Mouse (Mus musculus) neural tube, embryonic 11.5 days (tissue): ENCODE data around the gene Gpt2. TPM values are rescaled to one million over a fixed set of nuclear protein-coding genes. Genes with fewer than 3 reads are reported as not detected.
A peak's percentile ranks its signal among the peaks of the same experiment; 100 is the strongest.

Experiments
- ATAC-seq: fragments of 200-750 bp; cut with Nextera tagmentation; 2 replicates; pipeline ENCODE4 v1.8.0; 2017; ENCODE audit warnings: moderate number of reproducible peaks, mild to moderate bottlenecking, moderate TSS enrichment, moderate library complexity; ENCODE audit not compliant: insufficient read depth, low FRiP score, low TSS enrichment
- DNase-seq: peaks from one replicate; pipeline ENCODE4 v3.0.0-alpha.2; 2015; ENCODE audit warnings: low spot score
- H3K27ac ChIP-seq: fragments of 300-500 bp; sonication (generic); 2 replicates; pipeline ENCODE4 v1.5.1; 2014; ENCODE audit warnings: low read depth, mild to moderate bottlenecking, low read length
- H3K27me3 ChIP-seq: fragments of 300-500 bp; sonication (generic); 2 replicates; pipeline ENCODE4 v1.6.1; 2014; ENCODE audit warnings: mild to moderate bottlenecking, low read length, mixed read lengths; ENCODE audit not compliant: control insufficient read depth, insufficient read depth
- H3K36me3 ChIP-seq: fragments of 300-500 bp; sonication (generic); 2 replicates; pipeline ENCODE4 v1.6.1; 2014; ENCODE audit warnings: mild to moderate bottlenecking, low read length, moderate library complexity, mixed read lengths; ENCODE audit not compliant: control insufficient read depth, insufficient read depth
- H3K4me1 ChIP-seq: fragments of 300-500 bp; sonication (generic); 2 replicates; pipeline ENCODE4 v1.6.1; 2014; ENCODE audit warnings: low read length, mixed read lengths; ENCODE audit not compliant: control insufficient read depth, insufficient read depth
- H3K4me2 ChIP-seq: fragments of 300-500 bp; sonication (generic); 2 replicates; pipeline ENCODE4 v1.6.1; 2014; ENCODE audit warnings: low read depth, mild to moderate bottlenecking, moderate library complexity
- H3K4me3 ChIP-seq: fragments of 300-500 bp; sonication (generic); 2 replicates; pipeline ENCODE4 v1.5.1; 2014; ENCODE audit warnings: low read depth, low read length
- H3K9ac ChIP-seq: fragments of 300-500 bp; sonication (generic); 2 replicates; pipeline ENCODE4 v1.6.1; 2014; ENCODE audit warnings: mild to moderate bottlenecking, low read length
- H3K9me3 ChIP-seq: fragments of 300-500 bp; sonication (generic); 2 replicates; pipeline ENCODE4 v1.6.1; 2016; ENCODE audit warnings: low read length; ENCODE audit not compliant: control insufficient read depth
- WGBS: fragments of 180-500 bp; shearing (Covaris S2); extraction: QIAGEN DNeasy Blood & Tissue Kit; methylation state at CpG from one replicate; pipeline ENCODE4 v1.1.7; 2014; 5-methylcytosine and 5-hydroxymethylcytosine counted together
- polyA plus RNA-seq: library from polyadenylated mRNA; unstranded; fragments of >200 nt; fragmentation: Nextera tagmentation; extraction: Ambion mirVana; gene quantifications from 2 replicates; pipeline ENCODE4 v1.2.1, GENCODE M21; 2014

Gene Gpt2
- polyA plus RNA-seq, result 37.9 and 42.9 TPM in 2 replicates

GRCm38 (mm10) chr8:85492125-85492875 is at the start of gene Gpt2:
Gene Gpt2 (plus strand): TSS chr8:85492576.
- H3K4me1 ChIP-seq, result no peaks in the 10 kb centered on the region
- under 1% methylated on average over 41 of the region's 41 CpGs for WGBS
- peak within 1 kb of the TSS; percentile 98 for H3K4me2 ChIP-seq

GRCm38 (mm10) chr8:85444092-85444491 is 48.3 kb upstream of the Gpt2 start:
- Histone ChIP-seq H3K27me3 (no peaks in the 10 kb centered on the region), H3K27ac (no peak overlapping the region), H3K4me3 (no peak overlapping the region), H3K4me2 (no peak overlapping the region), H3K36me3 (no peaks in the 10 kb centered on the region), H3K9ac (no peak overlapping the region), H3K9me3 (no peaks in the 10 kb centered on the region), H3K4me1 (no peaks in the 10 kb centered on the region)
- DNase-seq, result no peak
- ATAC-seq, result no peak

More at GRCm38 (mm10) chr8:85492125-85492875, at the start of gene Gpt2:
- Histone ChIP-seq H3K27ac (no peak within 1 kb of the TSS), H3K27me3 (no peaks in the 10 kb centered on the region), H3K9ac (peak within 1 kb of the TSS; percentile 85), H3K36me3 (no peaks in the 10 kb centered on the region), H3K4me3 (peak within 1 kb of the TSS; percentile 84), H3K9me3 (no peaks in the 10 kb centered on the region)
- peak; percentile 99 for ATAC-seq
- peak; percentile 95 for DNase-seq

- H3K27ac ChIP-seq, result no peak overlapping the region
- H3K4me3 ChIP-seq, result no peak overlapping the region
- no peaks in the 10 kb centered on the region for H3K27me3 ChIP-seq
- DNase-seq (no peak), ATAC-seq (no peak)
- no peaks in the 10 kb centered on the region for H3K36me3 ChIP-seq
- H3K4me1 ChIP-seq, result no peaks in the 10 kb centered on the region
- 85% methylated on average over 15 of the region's 15 CpGs for WGBS
- H3K4me2 ChIP-seq, result no peak overlapping the region
- no peaks in the 10 kb centered on the region for H3K9me3 ChIP-seq
- H3K9ac ChIP-seq, result no peak overlapping the region
Observed at GRCm38 (mm10) chr8:85445936-85446685, 46.3 kb upstream of the Gpt2 start.

DNA sequence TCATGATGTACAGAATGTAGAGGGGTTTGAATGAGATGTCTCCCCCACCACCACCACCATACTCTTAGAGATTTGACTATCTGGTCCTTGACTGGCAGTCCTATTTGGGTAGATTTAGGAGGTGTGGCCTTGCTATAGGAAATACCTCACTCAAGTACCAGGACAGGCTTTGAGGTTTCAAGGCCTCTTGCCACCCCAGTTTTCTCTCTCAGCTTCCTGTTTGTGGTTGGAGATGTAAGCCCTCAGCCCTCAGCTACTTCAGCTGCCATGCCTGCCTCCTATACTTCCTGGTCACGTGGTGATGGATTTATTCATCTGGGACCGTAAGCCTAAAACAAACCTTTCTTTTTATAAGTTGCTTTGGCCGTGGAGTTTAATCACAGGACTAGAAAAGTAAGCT is 42.0 kb upstream of the Gpt2 start:
- Histone ChIP-seq H3K4me1 (no peaks in the 10 kb centered on the region), H3K27me3 (no peaks in the 10 kb centered on the region), H3K27ac (no peak overlapping the region), H3K4me3 (no peak overlapping the region), H3K36me3 (no peaks in the 10 kb centered on the region), H3K9me3 (no peaks in the 10 kb centered on the region), H3K9ac (no peak overlapping the region), H3K4me2 (no peak overlapping the region)
- DNase-seq, result no peak
- ATAC-seq, result no peak
- 88% methylated on average over 3 of the region's 3 CpGs for WGBS

GRCm38 (mm10) chr8:85452328-85452727 is 40.0 kb upstream of the Gpt2 start:
- no peak overlapping the region for H3K4me3 ChIP-seq
- no peak overlapping the region for H3K9ac ChIP-seq
- H3K9me3 ChIP-seq, result no peaks in the 10 kb centered on the region
- H3K27ac ChIP-seq, result no peak overlapping the region
- DNase-seq, result no peak
- no peaks in the 10 kb centered on the region for H3K4me1 ChIP-seq
- H3K27me3 ChIP-seq, result no peaks in the 10 kb centered on the region
- H3K36me3 ChIP-seq, result no peaks in the 10 kb centered on the region
- 22% methylated on average over 14 of the region's 14 CpGs for WGBS
- no peak overlapping the region for H3K4me2 ChIP-seq
- no peak for ATAC-seq

GRCm38 (mm10) chr8:85453256-85453655 is 39.1 kb upstream of the Gpt2 start:
- no peak overlapping the region for H3K27ac ChIP-seq
- DNase-seq (no peak), ATAC-seq (no peak)
- 67% methylated on average over 2 of the region's 2 CpGs for WGBS
- no peaks in the 10 kb centered on the region for H3K27me3 ChIP-seq
- H3K4me2 ChIP-seq, result no peak overlapping the region
- no peaks in the 10 kb centered on the region for H3K36me3 ChIP-seq
- no peak overlapping the region for H3K4me3 ChIP-seq
- H3K9me3 ChIP-seq, result no peaks in the 10 kb centered on the region
- H3K4me1 ChIP-seq, result no peaks in the 10 kb centered on the region
- H3K9ac ChIP-seq, result no peak overlapping the region

- Histone ChIP-seq H3K9me3 (no peaks in the 10 kb centered on the region), H3K27me3 (no peaks in the 10 kb centered on the region), H3K9ac (no peak overlapping the region), H3K4me3 (no peak overlapping the region), H3K27ac (no peak overlapping the region), H3K36me3 (no peaks in the 10 kb centered on the region), H3K4me2 (no peak overlapping the region), H3K4me1 (no peaks in the 10 kb centered on the region)
- no peak for ATAC-seq
- WGBS, result 70% methylated on average over 8 of the region's 8 CpGs
- no peak for DNase-seq
Observed at GRCm38 (mm10) chr8:85454750-85455149, 37.6 kb upstream of the Gpt2 start.

DNA sequence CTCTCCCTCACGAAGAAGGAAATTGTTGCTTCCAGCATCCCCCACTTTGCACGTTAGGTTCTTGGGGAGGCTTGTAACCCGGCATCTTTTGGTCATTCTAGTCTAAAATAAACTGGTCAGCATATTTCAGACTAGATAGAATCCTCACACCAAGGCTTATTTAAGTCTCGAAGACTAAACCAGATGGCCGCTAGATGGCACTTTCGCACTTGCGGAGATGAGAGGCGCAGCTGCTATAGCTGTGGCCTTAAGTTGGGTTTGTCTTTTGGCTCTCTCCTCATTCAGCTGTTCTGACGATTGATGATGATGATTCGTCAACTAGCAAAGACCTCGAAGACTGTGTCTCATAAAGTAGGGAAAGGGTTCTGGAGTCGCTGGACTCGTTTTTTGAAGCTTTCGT is 35.8 kb upstream of the Gpt2 start:
- Histone ChIP-seq H3K9ac (no peak overlapping the region), H3K4me1 (no peaks in the 10 kb centered on the region), H3K27me3 (no peaks in the 10 kb centered on the region), H3K27ac (no peak overlapping the region), H3K4me2 (no peak overlapping the region), H3K4me3 (no peak overlapping the region), H3K9me3 (no peaks in the 10 kb centered on the region), H3K36me3 (no peaks in the 10 kb centered on the region)
- WGBS, result 12% methylated on average over 14 of the region's 14 CpGs
- ATAC-seq (no peak), DNase-seq (peak; percentile 87)

- H3K9ac ChIP-seq, result no peak overlapping the region
- DNase-seq (no peak), ATAC-seq (no peak)
- no peak overlapping the region for H3K27ac ChIP-seq
- H3K27me3 ChIP-seq, result no peaks in the 10 kb centered on the region
- no peaks in the 10 kb centered on the region for H3K4me1 ChIP-seq
- 83% methylated on average over 3 of the region's 3 CpGs for WGBS
- no peak overlapping the region for H3K4me3 ChIP-seq
- H3K9me3 ChIP-seq, result no peaks in the 10 kb centered on the region
- H3K36me3 ChIP-seq, result no peaks in the 10 kb centered on the region
- H3K4me2 ChIP-seq, result no peak overlapping the region
Observed at GRCm38 (mm10) chr8:85459582-85459981, 32.8 kb upstream of the Gpt2 start.
